In the genomic region with DNA sequence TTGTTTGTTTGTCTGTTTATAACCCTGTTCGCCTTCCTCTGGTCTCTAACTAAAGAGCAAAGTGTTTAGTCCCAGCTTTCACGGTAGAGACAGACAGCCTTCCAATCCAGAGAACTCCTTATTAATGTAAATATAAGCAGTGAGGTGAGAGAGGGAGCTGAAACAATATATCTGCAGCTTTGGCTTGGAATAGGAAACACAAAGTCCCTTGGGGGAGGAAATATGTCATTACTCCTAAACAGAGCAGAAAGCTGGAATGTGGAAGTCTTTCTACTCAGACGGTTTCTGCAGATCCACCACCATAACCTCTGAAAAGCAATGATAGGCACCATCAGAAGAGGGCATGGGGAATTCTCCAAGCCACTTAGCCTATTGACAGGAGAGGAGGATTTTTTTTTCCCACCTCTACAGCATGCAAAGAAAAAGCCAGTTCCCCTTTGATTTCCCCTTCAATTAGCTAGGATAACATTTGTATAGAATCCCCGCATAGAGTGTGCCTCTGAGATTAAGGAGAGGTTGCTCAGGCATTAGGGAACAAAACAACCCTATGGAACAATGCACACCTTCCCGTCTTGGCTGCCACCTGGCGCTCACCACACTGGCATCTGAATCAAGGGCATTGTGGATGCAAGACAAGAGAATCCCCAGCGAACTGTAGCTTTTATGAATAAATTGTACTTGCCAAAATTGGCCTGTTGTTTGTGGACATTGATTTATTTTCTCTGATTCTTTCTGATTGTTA, we compare ENCODE assay signal across 13 mouse cellular contexts.
DNase-seq lines count a peak whose midpoint lies in the region; ATAC-seq lines count a peak whose summit lies in the region.
"Had no signal": no experiment of that assay in that cellular context is flagged by ENCODE, and none has a peak within 500 bp of the region (broad histone marks: within the 10 kb centered on the region; RNA-seq: fewer than 3 reads in every experiment).

No protein-coding gene starts in this region.

- no peak overlapping the region for H3K4me3 ChIP-seq in forebrain, embryonic 11.5 days (ENCODE audit: low read depth, low read length)
- H3K4me3 ChIP-seq in forebrain, embryonic 15.5 days: no peak overlapping the region
- no peak overlapping the region for H3K4me3 ChIP-seq in hindbrain, embryonic 11.5 days (ENCODE audit: low read depth, low read length)
- no peak overlapping the region for H3K4me3 ChIP-seq in midbrain, embryonic 15.5 days
- H3K4me3 ChIP-seq in intestine, embryonic 16.5 days (ENCODE audit: low read length): no peak overlapping the region
- H3K4me3 ChIP-seq: embryonic facial prominence, embryonic 15.5 days; intestine, embryonic 15.5 days had no signal

- H3K36me3 ChIP-seq in forebrain, embryonic 11.5 days (ENCODE audit: control insufficient read depth, insufficient read depth, low read length): no peaks in the 10 kb centered on the region
- no peaks in the 10 kb centered on the region for H3K36me3 ChIP-seq in forebrain, embryonic 15.5 days
- H3K36me3 ChIP-seq in hindbrain, embryonic 11.5 days (ENCODE audit: control insufficient read depth, insufficient read depth, low read length): no peaks in the 10 kb centered on the region
- no peaks in the 10 kb centered on the region for H3K36me3 ChIP-seq in midbrain, embryonic 15.5 days (replicated peaks)
- H3K36me3 ChIP-seq in intestine, embryonic 16.5 days (ENCODE audit: control insufficient read depth, insufficient read depth, low read length): no peaks in the 10 kb centered on the region
- H3K36me3 ChIP-seq: embryonic facial prominence, embryonic 15.5 days; intestine, embryonic 15.5 days had no signal

- no peak overlapping the region for H3K4me2 ChIP-seq in forebrain, embryonic 11.5 days (ENCODE audit: low read depth, low read length, severe bottlenecking)
- H3K4me2 ChIP-seq in forebrain, embryonic 15.5 days (replicated peaks): no peak overlapping the region
- no peak overlapping the region for H3K4me2 ChIP-seq in hindbrain, embryonic 11.5 days (replicated peaks; ENCODE audit: low read depth, low read length)
- no peak overlapping the region for H3K4me2 ChIP-seq in midbrain, embryonic 15.5 days
- H3K4me2 ChIP-seq in intestine, embryonic 16.5 days (ENCODE audit: low read depth, low read length): no peak overlapping the region
- H3K4me2 ChIP-seq: embryonic facial prominence, embryonic 15.5 days; intestine, embryonic 15.5 days had no signal

- H3K9me3 ChIP-seq in forebrain, embryonic 11.5 days (ENCODE audit: control insufficient read depth, low read length): no peaks in the 10 kb centered on the region
- no peaks in the 10 kb centered on the region for H3K9me3 ChIP-seq in forebrain, embryonic 15.5 days
- no peaks in the 10 kb centered on the region for H3K9me3 ChIP-seq in hindbrain, embryonic 11.5 days (ENCODE audit: control insufficient read depth, low read length)
- no peaks in the 10 kb centered on the region for H3K9me3 ChIP-seq in midbrain, embryonic 15.5 days
- no peaks in the 10 kb centered on the region for H3K9me3 ChIP-seq in intestine, embryonic 16.5 days (ENCODE audit: control insufficient read depth, low read length)
- H3K9me3 ChIP-seq: embryonic facial prominence, embryonic 15.5 days; intestine, embryonic 15.5 days had no signal

- H3K4me1 ChIP-seq in forebrain, embryonic 11.5 days (replicated peaks; ENCODE audit: control insufficient read depth, insufficient read depth, low read length): peaks cover 18% of the 10 kb centered on the region
- H3K4me1 ChIP-seq in forebrain, embryonic 15.5 days: peaks cover 22% of the 10 kb centered on the region
- peaks cover 7% of the 10 kb centered on the region; the same call in 1 of the 2 replicates for H3K4me1 ChIP-seq in hindbrain, embryonic 11.5 days (replicated peaks; ENCODE audit: control insufficient read depth, insufficient read depth, low read length)
- H3K4me1 ChIP-seq in midbrain, embryonic 15.5 days: peaks cover 19% of the 10 kb centered on the region
- H3K4me1 ChIP-seq in intestine, embryonic 16.5 days (ENCODE audit: control insufficient read depth, insufficient read depth, low read length): no peaks in the 10 kb centered on the region

- H3K9ac ChIP-seq in forebrain, embryonic 11.5 days (ENCODE audit: low read length): no peak overlapping the region
- H3K9ac ChIP-seq in forebrain, embryonic 15.5 days (replicated peaks): no peak overlapping the region
- H3K9ac ChIP-seq in hindbrain, embryonic 11.5 days (ENCODE audit: low read depth, low read length): no peak overlapping the region
- no peak overlapping the region for H3K9ac ChIP-seq in midbrain, embryonic 15.5 days
- H3K9ac ChIP-seq in intestine, embryonic 16.5 days (ENCODE audit: low read depth, low read length): no peak overlapping the region
- H3K9ac ChIP-seq: embryonic facial prominence, embryonic 15.5 days; intestine, embryonic 15.5 days had no signal

- peak; percentile 11; the same call in 1 of the 2 replicates for ATAC-seq in forebrain, embryonic 11.5 days (replicated peaks; ENCODE audit: low FRiP score)
- ATAC-seq in forebrain, embryonic 15.5 days (replicated peaks): no peak
- ATAC-seq in hindbrain, embryonic 11.5 days (ENCODE audit: low FRiP score): peak; percentile 39
- ATAC-seq in midbrain, embryonic 15.5 days (replicated peaks): peak; percentile 48; the same call in 1 of the 2 replicates
- ATAC-seq in intestine, embryonic 16.5 days: no peak
- ATAC-seq: intestine, embryonic 15.5 days had no signal

- H3K27ac ChIP-seq in forebrain, embryonic 11.5 days (ENCODE audit: low read depth, low read length): no peak overlapping the region
- H3K27ac ChIP-seq in forebrain, embryonic 15.5 days (replicated peaks): no peak overlapping the region
- H3K27ac ChIP-seq in hindbrain, embryonic 11.5 days (ENCODE audit: low read depth, low read length): no peak overlapping the region
- H3K27ac ChIP-seq in midbrain, embryonic 15.5 days: peak overlapping the region; percentile 31
- H3K27ac ChIP-seq in intestine, embryonic 16.5 days (ENCODE audit: low read length): no peak overlapping the region
- H3K27ac ChIP-seq: embryonic facial prominence, embryonic 15.5 days; intestine, embryonic 15.5 days had no signal

- H3K27me3 ChIP-seq in forebrain, embryonic 11.5 days (ENCODE audit: control insufficient read depth, insufficient read depth, low read length): peaks cover 2% of the 10 kb centered on the region; the same call in 1 of the 2 replicates
- no peaks in the 10 kb centered on the region for H3K27me3 ChIP-seq in forebrain, embryonic 15.5 days
- no peaks in the 10 kb centered on the region for H3K27me3 ChIP-seq in hindbrain, embryonic 11.5 days (ENCODE audit: control insufficient read depth, insufficient read depth, low read length)
- no peaks in the 10 kb centered on the region for H3K27me3 ChIP-seq in midbrain, embryonic 15.5 days (replicated peaks)
- H3K27me3 ChIP-seq in intestine, embryonic 16.5 days (replicated peaks; ENCODE audit: control insufficient read depth, insufficient read depth, low read length): no peaks in the 10 kb centered on the region
- H3K27me3 ChIP-seq: embryonic facial prominence, embryonic 15.5 days; intestine, embryonic 15.5 days had no signal

- no peak for DNase-seq in forebrain, embryonic 11.5 days (ENCODE audit: low spot score)
- peak; percentile 9 for DNase-seq in brain, adult 2 months (ENCODE audit: low read depth, low spot score)
- peak; percentile 34 for DNase-seq in hindbrain, embryonic 11.5 days (ENCODE audit: low spot score)
- DNase-seq in right cerebral cortex, postnatal 10 days (ENCODE audit: low spot score in 2 of 2): no peak
- no peak for DNase-seq in left cerebral cortex, adult 18-20 months (ENCODE audit: low spot score in 2 of 2)
- DNase-seq: adrenal gland, adult 2 months; B cell, adult 2 months; thymus, adult 2 months had no signal

- 5% methylated on average over 7 of the region's 7 CpGs for WGBS in forebrain, embryonic 11.5 days
- WGBS in forebrain, embryonic 15.5 days: 4% methylated on average over 7 of the region's 7 CpGs
- 17% methylated on average over 7 of the region's 7 CpGs for WGBS in hindbrain, embryonic 11.5 days
- WGBS in midbrain, embryonic 15.5 days: 14% methylated on average over 7 of the region's 7 CpGs
- 53% methylated on average over 7 of the region's 7 CpGs for WGBS in intestine, embryonic 16.5 days

Comparison
In these comparisons a context has a peak if more than half of its experiments do, and no peak if none do; other contexts are left out.
1. ATAC-seq: peak in forebrain, embryonic 11.5 days (single experiment), hindbrain, embryonic 11.5 days (single experiment) and midbrain, embryonic 15.5 days (single experiment); none in forebrain, embryonic 15.5 days (single experiment) and intestine, embryonic 16.5 days (single experiment).
2. DNase-seq: peak in brain, adult 2 months (single experiment) and hindbrain, embryonic 11.5 days (single experiment); none in forebrain, embryonic 11.5 days (single experiment), right cerebral cortex, postnatal 10 days (0 of 2) and left cerebral cortex, adult 18-20 months (0 of 2).